Mouse (Mus musculus) inflammation-experienced regulatory T-cells, adult 16 weeks (primary cell): Measurements from ENCODE around the gene Gap43. TPM values are rescaled to one million over a fixed set of nuclear protein-coding genes. Genes with fewer than 3 reads are reported as not detected.

Experiments
- polyA plus RNA-seq: library from polyadenylated mRNA; unstranded; fragments of 100-300 nt; shearing (Covaris generic); gene quantifications from one replicate; pipeline ENCODE4 v1.2.1, GENCODE M21; 2017

The Gap43 gene
- polyA plus RNA-seq = not detected

GRCm38 (mm10) chr16:42340021-42340768 lies at the start of gene Gap43:
Gap43 (minus strand) TSS chr16:42340651.

